Mouse (Mus musculus): ENCODE data around the gene Stard5. TPM values are rescaled to one million over a fixed set of nuclear protein-coding genes. Genes with fewer than 3 reads are reported as not detected.

Stard5 gene
- polyA plus RNA-seq, 1 experiment, result 17.6 TPM

- no peak overlapping the region for H3K4me3 ChIP-seq (ENCODE audit: insufficient read depth, low read length)
- TF ChIP-seq POLR2A (IDR thresholded peaks at IDR 0.05; ENCODE audit: low read depth, low read length), result no peak
- TF ChIP-seq CTCF (IDR thresholded peaks at IDR 0.05; ENCODE audit: borderline replicate concordance, insufficient read depth, low read length), result no peak
- H3K27ac ChIP-seq (ENCODE audit: insufficient read depth, low read length), result no peak overlapping the region
- no peaks in the 10 kb centered on the region for H3K4me1 ChIP-seq (ENCODE audit: control insufficient read depth, insufficient read depth, low read length)
Observed at GRCm38 (mm10) chr7:83609891-83610290, 21.9 kb upstream of the Stard5 start.

GRCm38 (mm10) chr7:83611886-83612285 is 19.9 kb upstream of the Stard5 start:
- TF ChIP-seq POLR2A (IDR thresholded peaks at IDR 0.05; ENCODE audit: low read depth, low read length), result no peak
- Histone ChIP-seq H3K4me3 (ENCODE audit: insufficient read depth, low read length) (no peak overlapping the region), H3K4me1 (ENCODE audit: control insufficient read depth, insufficient read depth, low read length) (no peaks in the 10 kb centered on the region), H3K27ac (ENCODE audit: insufficient read depth, low read length) (no peak overlapping the region)

- Histone ChIP-seq H3K27ac (ENCODE audit: insufficient read depth, low read length) (no peak overlapping the region), H3K4me3 (ENCODE audit: insufficient read depth, low read length) (no peak overlapping the region), H3K4me1 (ENCODE audit: control insufficient read depth, insufficient read depth, low read length) (peaks cover 2% of the 10 kb centered on the region)
- TF ChIP-seq POLR2A (IDR thresholded peaks at IDR 0.05; ENCODE audit: low read depth, low read length) (no peak), CTCF (IDR thresholded peaks at IDR 0.05; ENCODE audit: borderline replicate concordance, insufficient read depth, low read length) (no peak)
Observed at GRCm38 (mm10) chr7:83615272-83615671, 16.5 kb upstream of the Stard5 start.

- TF ChIP-seq CTCF (IDR thresholded peaks at IDR 0.05; ENCODE audit: borderline replicate concordance, insufficient read depth, low read length) (no peak), POLR2A (IDR thresholded peaks at IDR 0.05; ENCODE audit: low read depth, low read length) (no peak)
- H3K4me1 ChIP-seq (ENCODE audit: control insufficient read depth, insufficient read depth, low read length), result peaks cover 2% of the 10 kb centered on the region
- H3K27ac ChIP-seq (ENCODE audit: insufficient read depth, low read length), result no peak overlapping the region
- no peak overlapping the region for H3K4me3 ChIP-seq (ENCODE audit: insufficient read depth, low read length)
Observed at GRCm38 (mm10) chr7:83615815-83616214, 15.9 kb upstream of the Stard5 start.

GRCm38 (mm10) chr7:83616268-83616667 is 15.5 kb upstream of the Stard5 start:
- H3K4me1 ChIP-seq (ENCODE audit: control insufficient read depth, insufficient read depth, low read length), result peaks cover 2% of the 10 kb centered on the region
- TF ChIP-seq POLR2A (IDR thresholded peaks at IDR 0.05; ENCODE audit: low read depth, low read length), result no peak
- TF ChIP-seq CTCF (IDR thresholded peaks at IDR 0.05; ENCODE audit: borderline replicate concordance, insufficient read depth, low read length), result no peak
- H3K27ac ChIP-seq (ENCODE audit: insufficient read depth, low read length), result no peak overlapping the region
- H3K4me3 ChIP-seq (ENCODE audit: insufficient read depth, low read length), result no peak overlapping the region

- Histone ChIP-seq H3K4me1 (ENCODE audit: control insufficient read depth, insufficient read depth, low read length) (peaks cover 2% of the 10 kb centered on the region), H3K4me3 (ENCODE audit: insufficient read depth, low read length) (no peak overlapping the region), H3K27ac (ENCODE audit: insufficient read depth, low read length) (no peak overlapping the region)
- TF ChIP-seq CTCF (IDR thresholded peaks at IDR 0.05; ENCODE audit: borderline replicate concordance, insufficient read depth, low read length) (no peak), POLR2A (IDR thresholded peaks at IDR 0.05; ENCODE audit: low read depth, low read length) (no peak)
Observed at GRCm38 (mm10) chr7:83618709-83619108, 13.1 kb upstream of the Stard5 start.

GRCm38 (mm10) chr7:83622582-83622981 is 9.2 kb upstream of the Stard5 start:
- TF ChIP-seq POLR2A (IDR thresholded peaks at IDR 0.05; ENCODE audit: low read depth, low read length) (no peak), CTCF (IDR thresholded peaks at IDR 0.05; ENCODE audit: borderline replicate concordance, insufficient read depth, low read length) (no peak)

GRCm38 (mm10) chr7:83624065-83624464 is 7.7 kb upstream of the Stard5 start:
- Histone ChIP-seq H3K27ac (ENCODE audit: insufficient read depth, low read length) (no peak overlapping the region), H3K4me1 (ENCODE audit: control insufficient read depth, insufficient read depth, low read length) (no peaks in the 10 kb centered on the region), H3K4me3 (ENCODE audit: insufficient read depth, low read length) (no peak overlapping the region)
- TF ChIP-seq CTCF (IDR thresholded peaks at IDR 0.05; ENCODE audit: borderline replicate concordance, insufficient read depth, low read length), result no peak
- TF ChIP-seq POLR2A (IDR thresholded peaks at IDR 0.05; ENCODE audit: low read depth, low read length), result no peak

More at GRCm38 (mm10) chr7:83622582-83622981, 9.2 kb upstream of the Stard5 start:
- H3K4me3 ChIP-seq (ENCODE audit: insufficient read depth, low read length), result no peak overlapping the region
- no peak overlapping the region for H3K27ac ChIP-seq (ENCODE audit: insufficient read depth, low read length)
- peaks cover 2% of the 10 kb centered on the region for H3K4me1 ChIP-seq (ENCODE audit: control insufficient read depth, insufficient read depth, low read length)

- H3K4me3 ChIP-seq (ENCODE audit: insufficient read depth, low read length), result no peak overlapping the region
- TF ChIP-seq CTCF (IDR thresholded peaks at IDR 0.05; ENCODE audit: borderline replicate concordance, insufficient read depth, low read length), result no peak
- TF ChIP-seq POLR2A (IDR thresholded peaks at IDR 0.05; ENCODE audit: low read depth, low read length), result no peak
- H3K27ac ChIP-seq (ENCODE audit: insufficient read depth, low read length), result no peak overlapping the region
- 0 out of 2 replicates have a peak, but pooled peaks cover 3% of the 10 kb centered on the region for H3K4me1 ChIP-seq (ENCODE audit: control insufficient read depth, insufficient read depth, low read length)
Observed at GRCm38 (mm10) chr7:83626557-83627257, 5.1 kb upstream of the Stard5 start.

GRCm38 (mm10) chr7:83627369-83627768 is 4.4 kb upstream of the Stard5 start:
- TF ChIP-seq CTCF (IDR thresholded peaks at IDR 0.05; ENCODE audit: borderline replicate concordance, insufficient read depth, low read length) (no peak), POLR2A (IDR thresholded peaks at IDR 0.05; ENCODE audit: low read depth, low read length) (no peak)
- no peak overlapping the region for H3K4me3 ChIP-seq (ENCODE audit: insufficient read depth, low read length)
- no peak overlapping the region for H3K27ac ChIP-seq (ENCODE audit: insufficient read depth, low read length)
- H3K4me1 ChIP-seq (ENCODE audit: control insufficient read depth, insufficient read depth, low read length), result 0 out of 2 replicates have a peak, but pooled peaks cover 3% of the 10 kb centered on the region

Data from embryonic fibroblast, embryonic 13.5 days (primary cell).